Mouse (Mus musculus) CH12.LX (cell line): ENCODE measurements around the gene Synj2.

Source experiments
- CHD2 ChIP-seq: IDR thresholded peaks from 2 replicates; pipeline ENCODE4 v1.6.1; 2011; ENCODE audit warnings: low read length, improper control_type of control experiment
- CTCF ChIP-seq, 2 experiments: IDR thresholded peaks in 1 of 2; conservative IDR thresholded peaks in 1 of 2; 2 replicates each; pipeline ENCODE4 v1.5.1; 2011 to 2012; ENCODE audit warnings: low read depth in 2 of 2, low read length in 2 of 2, improper control_type of control experiment in 1 of 2, inconsistent platforms in 1 of 2, mild to moderate bottlenecking in 1 of 2, moderate library complexity in 1 of 2
- E2F4 ChIP-seq: IDR thresholded peaks from 2 replicates; pipeline ENCODE4 v1.6.1; 2011; ENCODE audit warnings: low read depth, low read length, improper control_type of control experiment; ENCODE audit not compliant: insufficient replicate concordance
- ELF1 ChIP-seq: IDR thresholded peaks from 2 replicates; pipeline ENCODE4 v1.6.1; 2014; ENCODE audit warnings: low read depth, mild to moderate bottlenecking, inconsistent platforms, low read length, improper control_type of control experiment
- EP300 ChIP-seq: IDR thresholded peaks from 2 replicates; pipeline ENCODE4 v1.6.1; 2011; ENCODE audit warnings: low read length, improper control_type of control experiment
- MAX ChIP-seq: IDR thresholded peaks from 2 replicates; pipeline ENCODE4 v1.6.1; 2011; ENCODE audit warnings: low read length, improper control_type of control experiment
- POLR2A ChIP-seq: IDR thresholded peaks from 2 replicates; pipeline ENCODE4 v1.6.1; 2011; ENCODE audit warnings: low read depth, mild to moderate bottlenecking, improper control_type of control experiment, low read length
- POLR2AphosphoS2 ChIP-seq: IDR thresholded peaks from 2 replicates; pipeline ENCODE4 v1.6.1; 2011; ENCODE audit warnings: low read depth, low read length, improper control_type of control experiment
- TCF12 ChIP-seq: IDR thresholded peaks from 2 replicates; pipeline ENCODE4 v1.6.1; 2014; ENCODE audit warnings: low read depth, mild to moderate bottlenecking, inconsistent platforms, low read length, improper control_type of control experiment
- USF2 ChIP-seq: conservative IDR thresholded peaks from 2 replicates; pipeline ENCODE4 v1.6.1; 2011; ENCODE audit warnings: low read depth, low read length, improper control_type of control experiment
- ZC3H11A ChIP-seq: IDR thresholded peaks from 2 replicates; pipeline ENCODE4 v1.6.1; 2012; ENCODE audit warnings: low read depth, mild to moderate bottlenecking, inconsistent platforms, low read length, improper control_type of control experiment
- ZNF384 ChIP-seq: IDR thresholded peaks from 2 replicates; pipeline ENCODE4 v1.6.1; 2012; ENCODE audit warnings: low read depth, low read length, improper control_type of control experiment, inconsistent platforms

GRCm38 (mm10) chr17:6073405-6073804 lies 132.3 kb downstream of the Synj2 start:
- TF ChIP-seq CHD2 (no peak), TCF12 (no peak), POLR2A (no peak), CTCF (conservative IDR thresholded peaks at IDR 0.05 in 1 of 2, IDR thresholded peaks at IDR 0.05 in 1 of 2; ENCODE audit: low read depth in 2 of 2, low read length in 2 of 2) (no peak), USF2 (no peak), EP300 (no peak), MAX (no peak), ELF1 (no peak), ZNF384 (no peak), POLR2AphosphoS2 (no peak), E2F4 (no peak), ZC3H11A (no peak)
